ENCODE assay signal across 23 mouse cellular contexts in genomic region chr11:84592715-84593339, GRCm38 (mm10).
A peak's percentile ranks its signal among the peaks of the same experiment; 100 is the strongest.
DNase-seq lines count a peak whose midpoint lies in the region; ATAC-seq and TF ChIP-seq lines count a peak whose summit lies in the region.
"Had no signal": no experiment of that assay in that cellular context is flagged by ENCODE, and none has a peak within 500 bp of the region (broad histone marks: within the 10 kb centered on the region; RNA-seq: fewer than 3 reads in every experiment).

No protein-coding gene starts in this region.

- no peak overlapping the region for H3K9ac ChIP-seq in liver, embryonic 14.5 days (replicated peaks)
- H3K9ac ChIP-seq: forebrain, embryonic 13.5 days; lung, embryonic 14.5 days had no signal

- no peak for TF ChIP-seq POLR2A in brain, embryonic 14.5 days (IDR thresholded peaks at IDR 0.05; ENCODE audit: borderline replicate concordance, extremely low read depth, insufficient read depth, insufficient read length, poor library complexity, severe bottlenecking)

- peak; percentile 13 for DNase-seq in CD4-positive helper T cell, adult 2 months (ENCODE audit: low read depth, low spot score)
- peak; percentile 67 for DNase-seq in brain, embryonic 14.5 days (ENCODE audit: low read depth)
- peak; percentile 43 to 57 (median 53) for DNase-seq in liver, embryonic 14.5 days (ENCODE audit: low read depth in 3 of 3, low spot score in 3 of 3)
- no peak for DNase-seq in kidney, postnatal 14 days
- no peak for DNase-seq in kidney, postnatal 36 days
- no peak for DNase-seq in left cerebral cortex, adult 11 months (ENCODE audit: low spot score)
- DNase-seq: adrenal gland, postnatal 10 days; cerebellum, adult 18-20 months; cerebellum, postnatal 36 days; gastrocnemius, postnatal 25 days; heart, adult 2 months; kidney, adult 11 months; kidney, postnatal 10 days; lung, embryonic 14.5 days; lung, postnatal 36 days; spleen, adult 18-20 months had no signal

- H3K27ac ChIP-seq in liver, embryonic 14.5 days = no peak overlapping the region
- H3K27ac ChIP-seq: forebrain, embryonic 13.5 days; heart, adult 2 months; midbrain, embryonic 10.5 days had no signal

- TF ChIP-seq CTCF in brain, embryonic 14.5 days (IDR thresholded peaks at IDR 0.05; ENCODE audit: borderline replicate concordance, extremely low read depth, insufficient read depth, insufficient read length) = no peak
- TF ChIP-seq CTCF in liver, embryonic 14.5 days (IDR thresholded peaks at IDR 0.05; ENCODE audit: low read depth) = no peak

- H3K9me3 ChIP-seq in erythroblast, embryonic 14.5 days (ENCODE audit: control insufficient read depth, low read length) = no peaks in the 10 kb centered on the region
- no peaks in the 10 kb centered on the region for H3K9me3 ChIP-seq in liver, embryonic 14.5 days (ENCODE audit: control insufficient read depth, low read length)
- H3K9me3 ChIP-seq: forebrain, embryonic 13.5 days; midbrain, embryonic 10.5 days had no signal

- no peak for ATAC-seq in erythroblast, adult 5-6 weeks (replicated peaks; ENCODE audit: low FRiP score, poor library complexity, severe bottlenecking)
- peak; percentile 96 for ATAC-seq in liver, embryonic 14.5 days (ENCODE audit: insufficient read depth)
- ATAC-seq: activated CD4-positive, CD25-positive, alpha-beta regulatory T cell, adult 4 months; forebrain, embryonic 13.5 days; Patski had no signal

- 8% methylated on average over 6 of the region's 6 CpGs for WGBS in liver, embryonic 14.5 days (ENCODE audit: insufficient replicate concordance)

- H3K36me3 ChIP-seq in erythroblast, embryonic 14.5 days (ENCODE audit: control insufficient read depth) = no peaks in the 10 kb centered on the region
- no peaks in the 10 kb centered on the region for H3K36me3 ChIP-seq in liver, embryonic 14.5 days (replicated peaks; ENCODE audit: control insufficient read depth, insufficient read depth, low read depth)
- H3K36me3 ChIP-seq: midbrain, embryonic 10.5 days had no signal

- H3K4me2 ChIP-seq in liver, embryonic 14.5 days (ENCODE audit: low read depth) = peak overlapping the region; percentile 40
- H3K4me2 ChIP-seq: forebrain, embryonic 13.5 days; lung, embryonic 14.5 days had no signal

- peak; percentile 91 for TF ChIP-seq EP300 in liver, embryonic 14.5 days (IDR thresholded peaks at IDR 0.05; ENCODE audit: low read depth)

- peaks cover 36% of the 10 kb centered on the region for H3K4me1 ChIP-seq in erythroblast, embryonic 14.5 days (ENCODE audit: control insufficient read depth)
- peaks cover 19 to 21% of the 10 kb centered on the region in 2 experiments for H3K4me1 ChIP-seq in liver, embryonic 14.5 days (replicated peaks; ENCODE audit: control insufficient read depth in 2 of 2, insufficient read depth in 2 of 2, low read length in 1 of 2)

- H3K27me3 ChIP-seq in erythroblast, embryonic 14.5 days (ENCODE audit: control insufficient read depth) = peaks cover 22% of the 10 kb centered on the region
- peaks cover 3% of the 10 kb centered on the region for H3K27me3 ChIP-seq in liver, embryonic 14.5 days (ENCODE audit: control insufficient read depth, insufficient read depth, low read length)

- H3K4me3 ChIP-seq in erythroblast, embryonic 14.5 days (replicated peaks) = peak overlapping the region; percentile 2
- 0 out of 4 replicates have a peak overlapping the region, but pooled peaks of 1 of the 2 experiments have one; percentile 8 for H3K4me3 ChIP-seq in liver, embryonic 14.5 days (ENCODE audit: insufficient read depth in 1 of 2, low read depth in 2 of 2, low read length in 2 of 2)
- H3K4me3 ChIP-seq: forebrain, embryonic 13.5 days; heart, adult 2 months; midbrain, embryonic 10.5 days; myocyte had no signal

Comparison
In these comparisons a context has a peak if more than half of its experiments do, and no peak if none do; other contexts are left out.
1. DNase-seq: peak in CD4-positive helper T cell, adult 2 months (single experiment), brain, embryonic 14.5 days (single experiment) and liver, embryonic 14.5 days (3 of 3); none in kidney, postnatal 14 days (single experiment), kidney, postnatal 36 days (0 of 2) and left cerebral cortex, adult 11 months (single experiment).